Mouse (Mus musculus): Measurements from ENCODE around the gene Tigd4.

GRCm38 (mm10) chr3:84640536-84640935 is 47.2 kb downstream of the Tigd4 start:
- no peak for TF ChIP-seq POLR2A (IDR thresholded peaks at IDR 0.05; ENCODE audit: low read depth, low read length)
- no peak for TF ChIP-seq CTCF (IDR thresholded peaks at IDR 0.05; ENCODE audit: extremely low read depth, insufficient read depth, insufficient read length, insufficient replicate concordance)

All from spleen, adult 2 months (tissue).